Comparison of ENCODE assay signal across 9 mouse cellular contexts in the genomic region with DNA sequence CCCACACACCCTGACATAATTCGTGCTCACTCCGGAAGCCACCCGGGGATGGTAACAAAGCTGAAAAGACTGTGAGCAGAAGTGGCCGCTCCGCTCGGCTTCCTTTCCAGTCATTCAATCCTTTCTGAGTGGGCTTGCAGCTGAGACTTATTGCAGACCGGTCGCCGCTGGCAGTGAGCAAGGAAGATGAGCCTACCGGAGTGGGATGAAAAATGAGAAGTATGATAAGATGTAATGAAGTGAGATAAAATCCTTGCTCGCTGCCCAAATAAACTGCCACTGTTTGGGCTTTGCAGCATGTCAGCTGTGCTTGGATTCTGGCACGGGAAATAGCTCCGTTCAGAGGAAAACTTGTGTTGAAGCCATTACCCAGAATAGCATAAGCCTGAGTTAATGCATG.
DNase-seq lines count a peak whose midpoint lies in the region; ATAC-seq and TF ChIP-seq lines count a peak whose summit lies in the region.
"Had no signal": no experiment of that assay in that cellular context is flagged by ENCODE, and none has a peak within 500 bp of the region (broad histone marks: within the 10 kb centered on the region; RNA-seq: fewer than 3 reads in every experiment).

No protein-coding gene starts in this region.

- 0 out of 2 replicates have a peak overlapping the region, but pooled peaks have one; percentile 7 for H3K4me2 ChIP-seq in heart, embryonic 16.5 days (ENCODE audit: low read depth, low read length)
- H3K4me2 ChIP-seq in embryonic facial prominence, embryonic 14.5 days (ENCODE audit: low read depth, low read length), result peak overlapping the region; percentile 36
- H3K4me2 ChIP-seq in midbrain, postnatal 0 days (ENCODE audit: low read depth, low read length, poor library complexity, severe bottlenecking), result peak overlapping the region; percentile 34
- H3K4me2 ChIP-seq: heart, embryonic 15.5 days had no signal

- no peak overlapping the region for H3K9ac ChIP-seq in heart, embryonic 16.5 days (ENCODE audit: low read length)
- no peak overlapping the region for H3K9ac ChIP-seq in embryonic facial prominence, embryonic 14.5 days (ENCODE audit: low read depth, low read length)
- H3K9ac ChIP-seq in midbrain, postnatal 0 days (replicated peaks; ENCODE audit: low read length, poor library complexity, severe bottlenecking), result no peak overlapping the region
- H3K9ac ChIP-seq: heart, embryonic 15.5 days had no signal

- no peaks in the 10 kb centered on the region for H3K9me3 ChIP-seq in heart, embryonic 16.5 days (replicated peaks; ENCODE audit: control insufficient read depth, low read length)
- H3K9me3 ChIP-seq in embryonic facial prominence, embryonic 14.5 days (ENCODE audit: control insufficient read depth, low read length), result no peaks in the 10 kb centered on the region
- H3K9me3 ChIP-seq in midbrain, postnatal 0 days (ENCODE audit: low read length), result no peaks in the 10 kb centered on the region
- H3K9me3 ChIP-seq: heart, embryonic 15.5 days had no signal

- no peak for ATAC-seq in heart, embryonic 16.5 days (replicated peaks; ENCODE audit: extremely low read depth, insufficient read depth, low FRiP score)
- no peak for ATAC-seq in embryonic facial prominence, embryonic 14.5 days (ENCODE audit: low read depth)
- ATAC-seq in midbrain, postnatal 0 days (ENCODE audit: low FRiP score), result no peak
- ATAC-seq in megakaryocyte, adult 5-6 weeks (ENCODE audit: poor library complexity, severe bottlenecking), result no peak
- no peak for ATAC-seq in granulocyte monocyte progenitor cell, adult 5-6 weeks (replicated peaks; ENCODE audit: poor library complexity, severe bottlenecking)

- no peaks in the 10 kb centered on the region for H3K27me3 ChIP-seq in heart, embryonic 16.5 days (ENCODE audit: control insufficient read depth, insufficient read depth, low read length)
- no peaks in the 10 kb centered on the region for H3K27me3 ChIP-seq in embryonic facial prominence, embryonic 14.5 days (replicated peaks; ENCODE audit: control insufficient read depth, insufficient read depth, low read length)
- no peaks in the 10 kb centered on the region for H3K27me3 ChIP-seq in midbrain, postnatal 0 days (ENCODE audit: insufficient read depth, low read length)
- H3K27me3 ChIP-seq: heart, embryonic 15.5 days had no signal

- no peak overlapping the region for H3K4me3 ChIP-seq in heart, embryonic 16.5 days (ENCODE audit: low read length)
- no peak overlapping the region for H3K4me3 ChIP-seq in embryonic facial prominence, embryonic 14.5 days (ENCODE audit: low read depth, low read length)
- H3K4me3 ChIP-seq in midbrain, postnatal 0 days (ENCODE audit: low read depth, low read length), result peak overlapping the region; percentile 12; the same call in 1 of the 2 replicates
- H3K4me3 ChIP-seq: heart, embryonic 15.5 days had no signal

- WGBS in heart, embryonic 16.5 days, result 68% methylated on average over 13 of the region's 13 CpGs
- WGBS in embryonic facial prominence, embryonic 14.5 days, result 62% methylated on average over 13 of the region's 13 CpGs
- 61% methylated on average over 13 of the region's 13 CpGs for WGBS in midbrain, postnatal 0 days

- no peaks in the 10 kb centered on the region for H3K4me1 ChIP-seq in heart, embryonic 16.5 days (ENCODE audit: control insufficient read depth, insufficient read depth, low read length)
- H3K4me1 ChIP-seq in embryonic facial prominence, embryonic 14.5 days (ENCODE audit: control insufficient read depth, insufficient read depth, low read length), result no peaks in the 10 kb centered on the region
- H3K4me1 ChIP-seq in midbrain, postnatal 0 days (ENCODE audit: insufficient read depth, low read length), result no peaks in the 10 kb centered on the region
- H3K4me1 ChIP-seq: heart, embryonic 15.5 days had no signal

- H3K36me3 ChIP-seq in heart, embryonic 16.5 days (ENCODE audit: control insufficient read depth, insufficient read depth), result no peaks in the 10 kb centered on the region
- H3K36me3 ChIP-seq in embryonic facial prominence, embryonic 14.5 days (ENCODE audit: control insufficient read depth, insufficient read depth, low read length), result no peaks in the 10 kb centered on the region
- H3K36me3 ChIP-seq in midbrain, postnatal 0 days (ENCODE audit: insufficient read depth, low read length), result no peaks in the 10 kb centered on the region
- H3K36me3 ChIP-seq: heart, embryonic 15.5 days had no signal

- no peak for DNase-seq in heart, adult 18-20 months
- peak; percentile 7 for DNase-seq in embryonic facial prominence, embryonic 14.5 days (ENCODE audit: low spot score)
- peak; percentile 3 to 17 for DNase-seq in layer of hippocampus, adult 8-10 months (ENCODE audit: low spot score in 2 of 2)
- DNase-seq in midbrain, postnatal 0 days (ENCODE audit: low spot score), result peak; percentile 61
- DNase-seq in gastrocnemius, adult 8-10 months (ENCODE audit: low spot score in 2 of 2), result no peak

- TF ChIP-seq CTCF in midbrain, postnatal 0 days (IDR thresholded peaks at IDR 0.05), result no peak

- H3K27ac ChIP-seq in heart, embryonic 16.5 days (ENCODE audit: low read length), result no peak overlapping the region
- H3K27ac ChIP-seq in embryonic facial prominence, embryonic 14.5 days (replicated peaks; ENCODE audit: low read depth, low read length), result no peak overlapping the region
- H3K27ac ChIP-seq in midbrain, postnatal 0 days (ENCODE audit: low read depth, low read length), result no peak overlapping the region
- H3K27ac ChIP-seq: heart, embryonic 15.5 days had no signal

Comparison
In these comparisons a context has a peak if more than half of its experiments do, and no peak if none do; other contexts are left out.
1. DNase-seq: peak in embryonic facial prominence, embryonic 14.5 days (single experiment), layer of hippocampus, adult 8-10 months (2 of 2) and midbrain, postnatal 0 days (single experiment); none in heart, adult 18-20 months (0 of 2) and gastrocnemius, adult 8-10 months (0 of 2).
2. Peak in every context shown above with its lines, with median percentiles within 50 percentile points of each other: H3K4me2 ChIP-seq.